Mouse (Mus musculus) ES-E14 (cell line): ENCODE measurements around the gene Ankle1.

Source experiments
- HCFC1 ChIP-seq: IDR thresholded peaks from 2 replicates; pipeline ENCODE4 v1.6.1; 2012; ENCODE audit warnings: low read length, inconsistent platforms, borderline replicate concordance; ENCODE audit not compliant: insufficient read depth
- ZC3H11A ChIP-seq: IDR thresholded peaks from 2 replicates; pipeline ENCODE4 v1.6.1; 2012; ENCODE audit warnings: low read depth, mild to moderate bottlenecking, inconsistent platforms, low read length, borderline replicate concordance

DNA sequence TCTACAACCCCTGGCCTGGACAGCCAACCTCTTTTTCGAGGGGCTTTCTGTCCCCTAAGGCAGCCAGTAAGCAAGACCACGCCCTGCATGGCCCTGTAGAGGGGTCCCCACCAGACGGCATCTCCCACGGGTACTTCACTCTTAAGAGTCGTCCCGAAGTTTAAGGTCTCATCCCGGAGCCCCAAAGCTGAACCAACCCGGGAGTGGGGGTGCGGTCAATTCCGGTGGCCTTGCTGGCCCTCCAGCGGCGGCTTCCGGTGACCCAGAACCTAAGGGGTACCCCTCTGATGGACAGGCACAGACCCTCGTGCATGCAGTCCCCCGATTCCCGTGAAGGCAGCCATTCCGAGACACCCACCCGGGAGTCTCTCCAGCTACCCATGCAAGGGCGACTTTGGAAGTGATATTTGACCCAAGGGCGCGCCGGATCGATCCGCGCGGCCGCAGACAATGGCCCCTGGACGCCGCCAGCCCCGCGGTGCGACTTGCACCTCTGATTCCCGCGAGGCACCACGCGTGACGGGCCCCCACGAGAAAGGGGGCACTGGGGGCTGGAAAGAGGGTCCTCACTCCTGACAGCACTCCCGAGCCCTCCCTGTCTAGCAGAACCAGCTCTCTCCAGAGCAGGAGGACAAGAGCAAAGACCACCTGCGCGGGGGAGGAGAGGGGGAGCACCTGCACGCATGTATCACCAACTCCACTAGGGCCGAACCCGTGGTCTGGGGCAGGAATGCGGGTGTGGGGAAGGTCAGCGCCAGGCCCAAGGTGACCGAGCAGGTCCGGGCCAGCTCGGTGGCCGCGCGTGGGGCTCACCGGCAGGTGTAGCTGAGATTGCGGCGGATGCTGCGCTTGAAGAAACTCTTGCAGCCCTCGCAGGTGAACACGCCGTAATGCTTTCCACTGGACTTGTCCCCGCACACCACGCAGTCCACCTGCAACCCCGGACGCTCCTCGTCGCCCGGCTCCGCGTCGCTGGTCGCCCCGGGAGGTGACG, 25.3 kb upstream of the Ankle1 start:
- TF ChIP-seq HCFC1 (no peak), ZC3H11A (no peak)
